ENCODE assay signal across 12 mouse cellular contexts in genomic region chr6:89354076-89354475, GRCm38 (mm10). TPM values are rescaled to one million over a fixed set of nuclear protein-coding genes. Genes with fewer than 3 reads are reported as not detected.
DNase-seq lines count a peak whose midpoint lies in the region; ATAC-seq and TF ChIP-seq lines count a peak whose summit lies in the region.
"Had no signal": no experiment of that assay in that cellular context is flagged by ENCODE, and none has a peak within 500 bp of the region (broad histone marks: within the 10 kb centered on the region; RNA-seq: fewer than 3 reads in every experiment).

No protein-coding gene starts in this region.

- H3K27me3 ChIP-seq in heart, embryonic 10.5 days (ENCODE audit: insufficient read depth, poor library complexity, severe bottlenecking) = no peaks in the 10 kb centered on the region
- H3K27me3 ChIP-seq in heart, adult 2 months (ENCODE audit: control insufficient read depth, insufficient read depth, low read length) = no peaks in the 10 kb centered on the region
- no peaks in the 10 kb centered on the region for H3K27me3 ChIP-seq in limb, embryonic 13.5 days
- no peaks in the 10 kb centered on the region for H3K27me3 ChIP-seq in limb, embryonic 10.5 days (ENCODE audit: low read depth, poor library complexity, severe bottlenecking)
- no peaks in the 10 kb centered on the region for H3K27me3 ChIP-seq in embryonic facial prominence, embryonic 10.5 days (replicated peaks; ENCODE audit: low read depth, poor library complexity, severe bottlenecking)
- no peaks in the 10 kb centered on the region for H3K27me3 ChIP-seq in stomach, embryonic 14.5 days (ENCODE audit: control insufficient read depth, insufficient read depth, low read length)
- H3K27me3 ChIP-seq: embryonic facial prominence, embryonic 12.5 days had no signal

- TF ChIP-seq EP300 in heart, adult 2 months (IDR thresholded peaks at IDR 0.05; ENCODE audit: insufficient read depth, low read depth, low read length) = no peak

- intact Hi-C loops in heart, adult 2 months (cut with DNase I) = no loop called here

- no peak for TF ChIP-seq CTCF in heart, adult 2 months (IDR thresholded peaks at IDR 0.05)

- H3K9ac ChIP-seq in heart, adult 2 months (ENCODE audit: low read depth, low read length) = no peak overlapping the region
- H3K9ac ChIP-seq in limb, embryonic 13.5 days = 0 out of 2 replicates have a peak overlapping the region, but pooled peaks have one; percentile 13
- H3K9ac ChIP-seq in stomach, embryonic 14.5 days (replicated peaks; ENCODE audit: low read depth, low read length) = no peak overlapping the region
- H3K9ac ChIP-seq: embryonic facial prominence, embryonic 12.5 days had no signal

- no peak for ATAC-seq in limb, embryonic 13.5 days (ENCODE audit: low FRiP score, low read depth)
- ATAC-seq in stomach, embryonic 14.5 days (ENCODE audit: insufficient number of reproducible peaks, insufficient read depth, low FRiP score, low read depth) = no peak
- ATAC-seq: inflammation-experienced regulatory T-cells, adult 6 months had no signal

- peaks cover 65% of the 10 kb centered on the region for H3K36me3 ChIP-seq in heart, embryonic 10.5 days
- H3K36me3 ChIP-seq in heart, adult 2 months (ENCODE audit: control insufficient read depth, insufficient read depth, low read length) = peaks cover 6% of the 10 kb centered on the region
- peaks cover 77% of the 10 kb centered on the region for H3K36me3 ChIP-seq in limb, embryonic 13.5 days
- peaks cover 88% of the 10 kb centered on the region for H3K36me3 ChIP-seq in limb, embryonic 10.5 days
- peaks cover 85% of the 10 kb centered on the region for H3K36me3 ChIP-seq in embryonic facial prominence, embryonic 10.5 days (replicated peaks)
- H3K36me3 ChIP-seq in stomach, embryonic 14.5 days (ENCODE audit: control insufficient read depth, insufficient read depth, low read length) = peaks cover 26% of the 10 kb centered on the region

- H3K9me3 ChIP-seq in heart, embryonic 10.5 days = no peaks in the 10 kb centered on the region
- H3K9me3 ChIP-seq in limb, embryonic 13.5 days = no peaks in the 10 kb centered on the region
- H3K9me3 ChIP-seq in limb, embryonic 10.5 days (replicated peaks) = no peaks in the 10 kb centered on the region
- H3K9me3 ChIP-seq in embryonic facial prominence, embryonic 10.5 days = no peaks in the 10 kb centered on the region
- no peaks in the 10 kb centered on the region for H3K9me3 ChIP-seq in stomach, embryonic 14.5 days (ENCODE audit: control insufficient read depth, low read depth, low read length)
- H3K9me3 ChIP-seq: embryonic facial prominence, embryonic 12.5 days had no signal

- H3K79me2 ChIP-seq in heart, adult 2 months (replicated peaks; ENCODE audit: control insufficient read depth, insufficient read depth, low read length) = peaks cover 8% of the 10 kb centered on the region

- no peak for DNase-seq in heart, embryonic 10.5 days (ENCODE audit: low spot score)
- DNase-seq in heart, adult 2 months = no peak
- no peak for DNase-seq in limb, embryonic 10.5 days (ENCODE audit: low spot score)
- no peak for DNase-seq in embryonic facial prominence, embryonic 10.5 days (ENCODE audit: low spot score)
- no peak for DNase-seq in right cerebral cortex, adult 18-20 months
- DNase-seq: layer of hippocampus, adult 9-11 months; liver; lung, postnatal 14 days had no signal

- H3K4me3 ChIP-seq in heart, embryonic 10.5 days = no peak overlapping the region
- H3K4me3 ChIP-seq in heart, adult 2 months = no peak overlapping the region
- no peak overlapping the region for H3K4me3 ChIP-seq in limb, embryonic 13.5 days
- H3K4me3 ChIP-seq in limb, embryonic 10.5 days = no peak overlapping the region
- H3K4me3 ChIP-seq in embryonic facial prominence, embryonic 10.5 days = no peak overlapping the region
- no peak overlapping the region for H3K4me3 ChIP-seq in stomach, embryonic 14.5 days (ENCODE audit: low read depth, low read length)
- H3K4me3 ChIP-seq: embryonic facial prominence, embryonic 12.5 days had no signal

- TF ChIP-seq POLR2A in heart, adult 2 months (IDR thresholded peaks at IDR 0.05; ENCODE audit: insufficient read depth, low read depth, low read length) = no peak

- H3K4me2 ChIP-seq in limb, embryonic 13.5 days (replicated peaks) = no peak overlapping the region
- H3K4me2 ChIP-seq in stomach, embryonic 14.5 days (replicated peaks; ENCODE audit: low read depth, low read length) = no peak overlapping the region
- H3K4me2 ChIP-seq: embryonic facial prominence, embryonic 12.5 days had no signal

- H3K4me1 ChIP-seq in heart, embryonic 10.5 days = peaks cover 65% of the 10 kb centered on the region
- peaks cover 30% of the 10 kb centered on the region for H3K4me1 ChIP-seq in heart, adult 2 months (ENCODE audit: control insufficient read depth, insufficient read depth, low read length)
- peaks cover 66% of the 10 kb centered on the region for H3K4me1 ChIP-seq in limb, embryonic 13.5 days
- peaks cover 46% of the 10 kb centered on the region for H3K4me1 ChIP-seq in limb, embryonic 10.5 days
- peaks cover 83% of the 10 kb centered on the region for H3K4me1 ChIP-seq in embryonic facial prominence, embryonic 10.5 days
- H3K4me1 ChIP-seq in stomach, embryonic 14.5 days (ENCODE audit: control insufficient read depth, insufficient read depth, low read length) = peaks cover 35% of the 10 kb centered on the region

- H3K27ac ChIP-seq in heart, embryonic 10.5 days = peak overlapping the region; percentile 73
- no peak overlapping the region for H3K27ac ChIP-seq in heart, adult 2 months
- H3K27ac ChIP-seq in limb, embryonic 13.5 days = no peak overlapping the region; the same call in 1 of the 2 replicates
- H3K27ac ChIP-seq in limb, embryonic 10.5 days = no peak overlapping the region
- H3K27ac ChIP-seq in embryonic facial prominence, embryonic 10.5 days (replicated peaks) = peak overlapping the region; percentile 16; the same call in 1 of the 2 replicates
- peak overlapping the region; percentile 63 for H3K27ac ChIP-seq in stomach, embryonic 14.5 days (ENCODE audit: low read length)
- H3K27ac ChIP-seq: embryonic facial prominence, embryonic 12.5 days had no signal

- 76% methylated on average over 5 of the region's 5 CpGs for WGBS in heart, embryonic 10.5 days
- WGBS in heart, adult 2 months = 71% methylated on average over 5 of the region's 5 CpGs
- WGBS in limb, embryonic 13.5 days = 82% methylated on average over 5 of the region's 5 CpGs
- WGBS in limb, embryonic 10.5 days = 86% methylated on average over 5 of the region's 5 CpGs
- WGBS in embryonic facial prominence, embryonic 10.5 days = 91% methylated on average over 5 of the region's 5 CpGs
- 76% methylated on average over 5 of the region's 5 CpGs for WGBS in stomach, embryonic 14.5 days

RNA-seq across cellular contexts. Expression of gene Plxna1, which starts 8.3 kb away (rescaled TPM):
- polyA plus RNA-seq in heart, embryonic 10.5 days (2016; fragmentation: Nextera tagmentation; extraction: Ambion mirVana) = 11.3 and 14.3 TPM in 2 replicates
- total RNA-seq in heart, adult 2 months (2021) = 10 to 100 TPM; 17.3 to 21.9 TPM
- polyA plus RNA-seq in heart, adult 2 months (2012; rRNA removed) = 19.9 and 29.3 TPM in 2 replicates
- 29.6 and 29.8 TPM in 2 replicates for polyA plus RNA-seq in limb, embryonic 13.5 days (2015; fragmentation: Nextera tagmentation; extraction: Ambion mirVana)
- 28.6 and 29.5 TPM in 2 replicates for polyA plus RNA-seq in limb, embryonic 10.5 days (2016; fragmentation: Nextera tagmentation; extraction: Ambion mirVana)
- 24.9 and 25.5 TPM in 2 replicates for polyA plus RNA-seq in embryonic facial prominence, embryonic 10.5 days (2016; fragmentation: Nextera tagmentation; extraction: Ambion mirVana)
- 17.3 and 23.5 TPM in 2 replicates for polyA plus RNA-seq in stomach, embryonic 14.5 days (2014; fragmentation: Nextera tagmentation; extraction: Ambion mirVana)

Comparison
In these comparisons a context has a peak if more than half of its experiments do, and no peak if none do; other contexts are left out.
1. H3K27ac ChIP-seq: peak in heart, embryonic 10.5 days (single experiment), embryonic facial prominence, embryonic 10.5 days (single experiment) and stomach, embryonic 14.5 days (single experiment); none in heart, adult 2 months (single experiment), limb, embryonic 13.5 days (single experiment) and limb, embryonic 10.5 days (single experiment).